Mouse (Mus musculus) kidney, adult 8-10 months (tissue): ENCODE results near the gene E2f4.
"Not testable (repeated sequence)": the region's sequence is repeated elsewhere in the genome, so short reads cannot be mapped to it uniquely, and the experiment has no call there.

ENCODE experiments used
- DNase-seq, 2 experiments: peaks; one replicate each; pipeline ENCODE4 v3.0.0; 2022

The E2f4 gene

GRCm38 (mm10) chr8:105269461-105269947 is 28.0 kb upstream of the E2f4 start, which contains the start of gene Hsf4:
Gene Hsf4, plus strand, starts transcription at chr8:105269801.
- DNase-seq = peak; percentile 66 to 69

- no peak for DNase-seq
These were observed 27.2 kb upstream of the E2f4 start for GRCm38 (mm10) chr8:105270101-105270915.

- no peak for DNase-seq
These were observed 26.6 kb upstream of the E2f4 start for GRCm38 (mm10) chr8:105270916-105271186.

- no peak for DNase-seq
These were observed 22.1 kb upstream of the E2f4 start for GRCm38 (mm10) chr8:105275387-105275786.

- DNase-seq = no peak
These were observed 21.6 kb upstream of the E2f4 start, which contains the start of gene Nol3 for GRCm38 (mm10) chr8:105275840-105276239. Gene Nol3, plus strand, starts transcription at chr8:105276140.

DNA sequence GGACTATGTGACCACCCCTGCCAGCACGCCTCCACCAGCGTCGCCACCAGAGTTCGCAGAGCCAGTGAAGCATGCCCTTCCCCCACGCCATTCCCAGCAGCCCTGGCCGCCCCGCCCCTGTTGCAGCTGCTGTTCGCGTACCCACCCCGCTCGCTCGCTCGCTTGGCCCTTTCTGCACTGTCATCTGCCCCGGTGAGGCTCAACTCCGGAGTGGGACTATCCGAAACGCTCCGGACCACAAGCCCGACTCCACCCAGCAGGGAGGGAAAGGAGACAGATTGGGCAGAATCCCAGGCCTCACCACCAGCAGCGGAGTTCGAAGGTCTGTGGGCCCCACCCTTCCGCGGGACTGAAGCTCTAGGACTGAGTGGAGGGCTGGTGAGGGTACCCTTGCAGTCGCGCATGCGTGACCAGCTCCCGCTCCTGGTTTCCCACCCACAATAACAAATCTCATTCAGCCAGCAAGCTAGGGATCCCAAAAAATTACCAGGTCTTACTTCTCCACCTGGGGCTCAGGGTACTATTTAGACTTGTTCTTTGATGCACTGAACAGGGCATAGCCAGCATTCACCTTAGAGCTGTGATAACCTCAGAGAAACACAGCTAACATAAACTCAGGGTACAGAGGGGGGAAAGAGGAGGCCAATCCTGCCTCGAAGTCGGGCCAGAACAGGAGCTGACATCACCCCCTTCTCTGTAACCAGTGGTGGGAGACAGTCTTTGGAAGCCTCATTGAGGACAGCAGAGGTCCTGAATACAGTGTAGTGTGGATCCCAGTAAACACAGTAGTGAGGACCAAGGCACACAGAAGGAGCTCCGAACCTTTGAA is 21.0 kb upstream of the E2f4 start:
- peak in 1 of 2 experiments; percentile 39 for DNase-seq

- DNase-seq = peak; percentile 90 to 92
These were observed 18.5 kb upstream of the E2f4 start for GRCm38 (mm10) chr8:105278911-105279334.

GRCm38 (mm10) chr8:105280567-105280966 is 16.9 kb upstream of the E2f4 start:
- no peak for DNase-seq

DNA sequence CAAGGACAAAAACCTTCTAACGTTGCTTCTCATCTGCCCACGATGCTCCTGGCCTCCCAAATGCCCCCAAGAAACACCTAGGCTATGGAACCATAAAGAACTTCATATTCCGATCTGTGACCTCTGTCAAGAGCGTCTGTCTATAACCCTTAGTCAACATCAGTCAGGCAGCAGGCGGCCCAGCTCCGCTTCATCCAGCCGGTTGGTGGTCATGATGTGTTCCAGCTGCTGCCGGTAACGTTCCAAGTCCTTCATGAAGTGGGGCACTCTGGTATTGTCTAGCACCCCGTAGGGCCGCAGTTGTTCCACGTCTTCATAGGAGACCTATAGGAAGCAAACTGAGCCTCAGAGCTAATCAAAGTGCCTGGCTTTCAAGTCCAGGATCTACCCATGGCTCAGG is 15.6 kb upstream of the E2f4 start:
- no peak for DNase-seq

GRCm38 (mm10) chr8:105282239-105282638 is 15.2 kb upstream of the E2f4 start:
- DNase-seq = no peak

DNA sequence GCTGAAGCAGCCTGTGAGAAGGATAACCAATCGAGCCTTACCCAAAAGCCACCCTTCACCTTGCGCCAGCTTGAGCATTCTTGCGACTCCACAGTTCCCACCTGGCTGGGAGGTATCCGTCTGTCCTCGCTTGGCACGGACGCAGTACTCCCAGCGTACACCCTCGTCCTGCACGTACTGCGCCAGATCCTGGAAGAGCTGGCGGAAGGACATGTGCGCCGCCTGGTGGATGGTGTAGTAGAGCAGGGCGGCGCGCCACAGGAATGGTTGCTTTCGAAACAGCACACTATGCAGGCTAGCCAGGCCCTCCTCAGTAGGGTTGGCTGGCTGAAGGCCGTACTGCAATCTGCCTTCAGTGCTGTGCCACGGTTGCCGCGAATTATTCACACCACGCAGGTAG is 14.4 kb upstream of the E2f4 start:
- no peak for DNase-seq

GRCm38 (mm10) chr8:105285514-105285913 is 11.9 kb upstream of the E2f4 start:
- no peak for DNase-seq

DNA sequence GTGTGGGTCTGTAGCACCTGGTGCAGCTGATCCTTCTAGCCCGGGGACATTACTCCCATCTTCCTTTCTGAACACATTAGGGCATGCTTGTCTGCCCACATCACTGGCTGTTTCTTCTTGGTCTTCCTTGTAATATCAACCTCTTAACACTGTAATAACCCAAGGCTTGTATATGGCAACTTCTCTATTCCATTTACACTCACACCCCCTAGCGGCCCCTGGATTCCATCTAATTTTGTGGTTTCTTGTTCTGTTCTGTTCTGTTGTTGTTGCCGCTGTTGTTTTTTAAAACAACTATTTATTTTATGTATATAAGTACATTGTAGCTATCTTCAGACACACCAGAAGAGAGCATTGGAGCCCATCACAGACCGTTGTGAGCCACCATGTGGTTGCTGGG is 10.6 kb upstream of the E2f4 start:
- DNase-seq = no peak

DNA sequence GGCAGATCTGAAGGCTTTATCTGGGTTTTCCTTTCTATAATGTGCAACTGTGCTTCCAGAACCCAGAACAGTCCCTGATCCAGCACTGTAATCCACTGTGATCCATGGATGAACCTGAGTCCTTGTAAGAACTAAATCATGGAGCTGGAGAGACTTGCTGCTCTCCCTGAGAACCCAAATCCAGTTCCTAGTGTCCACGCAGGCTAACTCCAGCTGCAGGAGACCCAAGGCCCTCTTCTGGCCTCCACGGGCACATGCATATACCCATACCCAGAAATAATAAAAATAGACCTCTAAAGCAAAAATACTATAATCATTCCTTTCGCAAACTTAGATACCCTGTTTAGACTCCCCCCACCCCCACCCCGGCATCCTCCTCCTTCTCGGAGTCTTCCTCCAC is 9.2 kb upstream of the E2f4 start:
- no peak for DNase-seq

GRCm38 (mm10) chr8:105288958-105289732 is 8.3 kb upstream of the E2f4 start:
- DNase-seq = peak; percentile 84 to 87

DNA sequence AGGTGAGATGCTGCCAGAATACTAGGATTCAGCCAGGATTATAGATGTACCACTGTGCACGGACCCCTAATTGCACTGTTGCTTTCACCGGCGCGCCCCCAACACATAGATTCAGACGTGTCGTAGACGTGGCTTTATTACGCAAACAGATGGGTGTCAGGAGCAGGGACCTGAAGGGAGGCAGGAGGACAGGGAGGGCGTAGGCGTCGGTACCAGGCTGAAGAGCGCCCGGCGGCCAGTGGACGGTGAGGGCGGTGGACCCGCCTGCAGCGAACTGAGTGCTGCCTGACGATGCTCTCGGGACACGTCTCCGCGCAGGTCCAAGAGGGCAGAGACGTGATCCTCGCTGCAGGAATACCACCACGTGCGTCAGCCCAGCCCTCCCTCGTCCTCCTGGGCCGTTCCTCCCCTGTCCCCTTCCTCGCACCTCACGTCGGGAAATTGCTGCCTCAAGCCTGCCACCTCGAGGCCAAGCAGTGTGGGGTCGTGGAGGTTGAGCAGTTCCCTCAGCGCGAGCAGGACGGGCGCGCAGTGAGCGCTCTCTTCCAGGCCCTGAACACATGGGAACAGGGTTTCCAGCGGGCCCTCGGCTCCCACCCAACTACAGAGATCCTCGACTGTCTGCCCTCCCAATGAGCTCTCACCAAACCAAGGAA is 7.5 kb upstream of the E2f4 start, which contains the start of gene 4931428F04Rik:
Gene 4931428F04Rik (minus strand): TSS at position 60 of the 656 bp plus-strand sequence.
- DNase-seq = no peak

DNA sequence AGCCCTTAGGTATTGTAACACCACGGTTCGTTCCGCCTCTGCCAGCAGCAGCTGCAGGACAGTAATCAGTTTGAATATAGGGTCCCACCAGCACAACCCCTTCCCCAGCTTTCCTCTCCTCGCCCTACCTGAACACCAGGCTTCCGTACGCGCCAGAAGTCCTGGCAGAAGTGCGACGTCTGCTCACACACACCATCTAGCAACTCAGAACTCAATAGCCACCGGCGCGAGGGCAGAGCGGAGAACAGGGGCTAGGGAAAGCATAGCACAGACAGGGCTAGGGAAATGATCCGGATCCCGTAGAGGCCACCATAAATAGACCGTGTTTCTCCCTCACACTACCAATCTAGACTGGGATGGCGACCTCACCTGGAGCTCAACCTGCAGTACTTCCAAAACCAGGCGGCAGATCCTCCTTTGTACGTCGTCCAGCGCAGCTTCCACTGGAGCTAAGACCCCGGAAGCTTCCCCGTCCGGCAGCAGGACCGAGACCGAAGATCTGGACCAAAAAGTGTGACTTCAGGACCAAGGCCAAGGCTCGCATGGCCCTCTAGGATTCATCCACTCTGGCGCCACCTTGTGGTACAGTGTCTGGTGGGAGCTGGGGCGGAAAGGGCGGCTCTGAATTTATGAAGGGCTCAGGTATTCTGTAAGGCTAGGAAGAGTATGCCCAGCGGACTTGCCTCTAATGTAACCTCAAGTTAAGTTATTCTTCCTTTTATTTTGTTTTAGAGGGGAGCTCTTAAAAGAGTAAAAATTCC is 6.7 kb upstream of the E2f4 start:
- peak; percentile 81 to 92 for DNase-seq

- DNase-seq = not testable (repeated sequence)
These were observed 6.1 kb upstream of the E2f4 start for GRCm38 (mm10) chr8:105291364-105291763.

DNA sequence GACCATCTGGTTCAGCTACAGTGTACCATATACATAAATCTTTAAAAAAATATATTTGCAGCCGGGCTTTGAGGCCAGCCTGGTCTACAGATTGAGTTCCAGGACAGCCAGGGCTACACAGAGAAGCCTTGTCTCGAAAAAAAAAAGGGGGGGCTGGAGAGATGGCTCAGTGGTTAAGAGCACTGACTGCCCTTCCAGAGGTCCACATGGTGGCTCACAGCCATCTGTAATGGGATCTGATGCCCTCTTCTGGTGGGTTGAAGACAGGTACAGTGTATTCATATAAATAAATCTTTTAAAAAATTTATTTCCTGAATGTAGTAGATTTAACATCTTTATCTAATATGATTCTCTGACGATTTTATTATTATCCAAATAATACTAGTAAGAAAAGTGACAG is 5.7 kb upstream of the E2f4 start:
- DNase-seq = not testable (repeated sequence)

- no peak for DNase-seq
These were observed 5.0 kb upstream of the E2f4 start for GRCm38 (mm10) chr8:105292471-105292870.

DNA sequence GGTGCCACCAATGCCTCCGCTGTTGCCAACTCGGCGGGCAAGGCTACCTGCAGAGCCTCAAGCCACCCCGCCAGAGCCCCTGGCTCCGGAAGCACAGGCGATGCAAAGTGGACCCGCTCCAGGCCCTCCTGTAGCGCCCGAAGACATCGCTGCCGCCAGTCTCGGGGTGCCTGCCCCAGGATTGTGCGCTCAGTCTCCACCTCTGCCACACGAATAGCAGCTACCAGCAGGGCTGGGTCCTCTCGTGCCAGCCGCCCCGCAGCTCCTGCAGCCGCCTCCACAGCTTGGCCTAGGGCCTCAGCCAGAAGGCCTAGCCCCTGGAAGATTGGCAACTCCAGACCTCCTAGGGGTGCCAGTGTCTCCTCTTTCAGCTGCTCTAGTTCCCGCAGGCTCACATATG is 4.1 kb upstream of the E2f4 start:
- no peak for DNase-seq

DNA sequence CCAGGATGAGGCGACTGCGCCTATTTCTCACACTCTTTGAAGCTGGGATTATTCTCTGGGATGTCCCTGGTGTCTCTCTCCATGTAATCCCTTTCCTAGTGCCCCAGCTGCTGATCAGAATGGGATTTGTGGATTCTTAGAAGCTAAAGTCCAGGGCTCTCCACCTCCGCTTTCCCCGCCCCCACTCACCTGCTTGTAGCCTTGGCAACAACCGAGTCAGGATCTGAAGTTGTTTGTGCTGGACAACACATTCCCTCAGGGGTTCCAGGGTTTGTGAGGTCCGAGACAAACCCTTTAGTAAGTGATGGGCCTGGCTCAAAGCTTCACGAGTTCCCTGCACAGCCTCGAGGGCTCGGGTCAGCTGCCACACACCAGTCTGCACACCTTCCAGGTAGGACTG is 2.7 kb upstream of the E2f4 start:
- no peak for DNase-seq
